ENCODE assay signal across 8 mouse cellular contexts in genomic region chr16:95990462-95991121, GRCm38 (mm10). TPM values are rescaled to one million over a fixed set of nuclear protein-coding genes. Genes with fewer than 3 reads are reported as not detected.
DNase-seq lines count a peak whose midpoint lies in the region; ATAC-seq and TF ChIP-seq lines count a peak whose summit lies in the region.

TSS of gene Psmg1 (minus strand) at chr16:95990960.

- peak; percentile 68 for DNase-seq in MEL-GATA-1-ER (ENCODE audit: extremely low read depth, low read depth)
- DNase-seq in cerebellum, adult 8-10 months = peak; percentile 99
- DNase-seq in hindbrain, embryonic 10.5 days (ENCODE audit: low spot score) = peak; percentile 95
- DNase-seq in layer of hippocampus, adult 9-11 months = peak; percentile 96
- peak; percentile 95 for DNase-seq in lung, postnatal 0 days (ENCODE audit: low spot score)
- peak; percentile 100 for DNase-seq in ovary, postnatal 14 days (ENCODE audit: low spot score)
- DNase-seq in thymus, postnatal 14 days = peak; percentile 99

- WGBS in hindbrain, embryonic 10.5 days = under 1% methylated on average over 62 of the region's 62 CpGs
- 3% methylated on average over 54 of the region's 62 CpGs for WGBS in lung, postnatal 0 days

- peak within 1 kb of the TSS; percentile 69 for H3K4me2 ChIP-seq in lung, postnatal 0 days (replicated peaks; ENCODE audit: low read depth, low read length)

- no peaks in the 10 kb centered on the region for H3K9me3 ChIP-seq in hindbrain, embryonic 10.5 days
- H3K9me3 ChIP-seq in lung, postnatal 0 days (ENCODE audit: low read length) = no peaks in the 10 kb centered on the region

- peaks cover 16% of the 10 kb centered on the region for H3K4me1 ChIP-seq in hindbrain, embryonic 10.5 days (replicated peaks)
- peaks cover 5% of the 10 kb centered on the region; the same call in 1 of the 2 replicates for H3K4me1 ChIP-seq in lung, postnatal 0 days (ENCODE audit: insufficient read depth, low read depth, low read length)

- peak; percentile 77 for ATAC-seq in frontal cortex, adult (ENCODE audit: low TSS enrichment)
- peak; percentile 94 for ATAC-seq in lung, postnatal 0 days

- TF ChIP-seq CTCF in lung, postnatal 0 days (IDR thresholded peaks at IDR 0.05) = peak; percentile 41

- peak within 1 kb of the TSS; percentile 84 for H3K4me3 ChIP-seq in hindbrain, embryonic 10.5 days
- H3K4me3 ChIP-seq in lung, postnatal 0 days (ENCODE audit: low read depth, low read length) = peak within 1 kb of the TSS; percentile 72

- H3K27ac ChIP-seq in hindbrain, embryonic 10.5 days = peak within 1 kb of the TSS; percentile 92
- peak within 1 kb of the TSS; percentile 81 for H3K27ac ChIP-seq in lung, postnatal 0 days (ENCODE audit: low read length)

- no peaks in the 10 kb centered on the region for H3K27me3 ChIP-seq in hindbrain, embryonic 10.5 days (ENCODE audit: insufficient read depth, poor library complexity, severe bottlenecking)
- H3K27me3 ChIP-seq in lung, postnatal 0 days (replicated peaks; ENCODE audit: insufficient read depth, low read length) = no peaks in the 10 kb centered on the region

- H3K36me3 ChIP-seq in hindbrain, embryonic 10.5 days = peaks cover 51% of the 10 kb centered on the region
- H3K36me3 ChIP-seq in lung, postnatal 0 days (ENCODE audit: insufficient read depth, low read length) = 0 out of 2 replicates have a peak, but pooled peaks cover 4% of the 10 kb centered on the region

- H3K9ac ChIP-seq in lung, postnatal 0 days (replicated peaks; ENCODE audit: low read depth) = peak within 1 kb of the TSS; percentile 71

- TF ChIP-seq EP300 in lung, postnatal 0 days (IDR thresholded peaks at IDR 0.05) = no peak

RNA-seq across cellular contexts. Expression of gene Psmg1, which starts in this region (rescaled TPM):
- 99.0 and 103 TPM in 2 replicates for polyA plus RNA-seq in hindbrain, embryonic 10.5 days (2016; fragmentation: Nextera tagmentation; extraction: Ambion mirVana)
- polyA plus RNA-seq in lung, postnatal 0 days (2015; fragmentation: Nextera tagmentation; extraction: Ambion mirVana) = 34.0 and 34.3 TPM in 2 replicates

Comparison
In these comparisons a context has a peak if more than half of its experiments do, and no peak if none do; other contexts are left out.
1. Peak in every context shown above with its lines: DNase-seq, ATAC-seq, H3K4me3 ChIP-seq and H3K27ac ChIP-seq.